Mouse (Mus musculus): ENCODE measurements around the gene Rbfox3. TPM values are rescaled to one million over a fixed set of nuclear protein-coding genes. Genes with fewer than 3 reads are reported as not detected.

Rbfox3 gene
- total RNA-seq, 2 experiments from 2014 or later = 0.09 TPM; not detected in 1

DNA sequence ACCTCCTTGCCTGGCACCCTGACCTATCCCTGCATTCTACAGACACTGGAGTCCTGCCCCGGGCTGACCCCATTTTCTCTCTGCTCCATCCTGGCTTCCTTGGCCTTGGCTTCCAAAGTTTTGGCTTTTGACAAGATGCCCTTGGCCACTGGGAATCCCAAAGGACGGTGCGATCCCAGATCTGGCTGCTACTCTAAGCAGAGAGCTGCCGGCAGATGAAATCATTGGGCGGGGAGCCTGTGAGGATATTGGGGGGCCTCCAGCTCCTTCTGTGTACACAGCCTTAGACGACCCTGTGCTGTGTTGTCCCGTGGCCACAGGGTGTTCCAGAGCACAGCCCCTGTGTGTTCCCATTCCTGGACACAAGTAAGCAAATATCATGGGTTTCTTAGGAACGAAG lies 463.0 kb downstream of the Rbfox3 start:
- peak; percentile 88 for DNase-seq (ENCODE audit: low spot score)

DNA sequence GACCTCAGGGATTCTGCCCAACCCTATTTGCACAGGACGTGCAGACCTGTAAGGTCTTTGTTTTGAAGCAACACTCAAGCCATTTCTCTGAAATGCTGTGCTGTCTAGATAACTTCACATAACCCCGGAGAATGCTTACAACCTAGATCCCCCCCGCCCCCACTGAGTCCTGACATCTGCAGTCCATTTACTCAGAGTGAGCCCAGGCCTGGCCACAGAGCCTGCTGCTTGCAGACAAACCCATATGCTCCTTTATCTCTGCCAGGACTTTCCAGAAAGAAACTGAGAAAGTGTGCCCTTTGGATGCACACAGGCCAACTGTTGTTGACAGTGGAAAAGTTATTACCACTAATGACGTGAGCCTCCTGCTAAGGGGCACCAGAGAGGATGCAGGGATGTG lies 464.1 kb downstream of the Rbfox3 start:
- DNase-seq (ENCODE audit: low spot score) = no peak

DNA sequence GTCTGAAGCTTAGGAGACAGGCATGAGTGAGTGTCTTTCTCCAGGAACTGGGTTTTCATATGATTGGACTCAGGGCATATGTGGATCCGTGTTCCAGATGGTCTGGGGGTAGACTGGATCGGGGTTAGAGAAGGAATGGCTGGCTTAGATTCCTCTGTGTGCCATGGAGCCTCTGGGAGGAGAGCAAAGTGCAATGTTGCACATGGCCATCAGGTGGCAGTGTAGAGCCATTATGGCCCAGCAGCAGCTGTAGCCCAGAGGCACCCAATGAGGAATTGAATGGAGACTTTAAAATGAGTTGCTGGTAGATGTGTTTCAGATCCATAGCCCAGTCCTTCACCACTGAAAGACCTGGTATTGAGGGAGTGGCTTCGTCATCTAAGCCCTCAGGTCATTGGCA lies 465.6 kb downstream of the Rbfox3 start:
- peak; percentile 72 for DNase-seq (ENCODE audit: low spot score)

DNA sequence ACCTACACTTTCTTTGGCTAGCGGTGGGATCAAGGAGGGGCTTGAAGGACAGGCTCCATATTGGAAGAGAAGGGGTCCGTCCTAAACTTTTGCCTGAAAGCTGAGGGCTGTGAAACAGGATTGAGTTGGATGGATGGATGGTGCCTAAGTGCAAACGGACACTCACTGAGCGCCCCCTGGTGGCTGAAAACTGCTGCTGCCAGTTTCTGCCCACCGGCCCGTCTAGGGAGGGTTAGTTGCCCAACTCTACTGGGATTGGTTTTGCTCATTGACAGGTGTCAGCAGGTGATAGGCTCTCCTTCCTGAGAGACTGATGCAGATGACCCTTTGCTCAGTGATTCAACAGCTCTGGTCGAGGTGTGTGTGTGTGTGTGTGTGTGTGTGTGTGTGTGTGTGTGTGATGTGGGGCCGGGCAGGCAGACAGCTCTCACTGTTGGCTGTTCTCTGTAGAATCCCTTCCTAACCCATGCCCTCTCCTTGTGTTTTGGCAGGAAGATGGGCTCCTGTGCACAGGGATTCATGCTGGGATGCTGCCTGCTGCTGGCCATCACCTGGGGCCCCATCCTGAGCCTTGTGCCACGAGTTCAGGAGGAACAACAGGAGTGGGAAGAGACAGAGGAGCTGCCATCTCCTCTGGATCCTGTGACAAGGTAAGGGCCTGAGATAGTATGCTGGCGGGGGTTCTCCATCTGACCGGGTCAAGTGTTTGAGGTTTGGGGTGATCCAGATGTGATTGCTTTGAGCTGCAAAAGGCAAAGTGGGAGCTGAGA lies 468.0 kb downstream of the Rbfox3 start:
- peak; percentile 70 for DNase-seq (ENCODE audit: low spot score)

DNA sequence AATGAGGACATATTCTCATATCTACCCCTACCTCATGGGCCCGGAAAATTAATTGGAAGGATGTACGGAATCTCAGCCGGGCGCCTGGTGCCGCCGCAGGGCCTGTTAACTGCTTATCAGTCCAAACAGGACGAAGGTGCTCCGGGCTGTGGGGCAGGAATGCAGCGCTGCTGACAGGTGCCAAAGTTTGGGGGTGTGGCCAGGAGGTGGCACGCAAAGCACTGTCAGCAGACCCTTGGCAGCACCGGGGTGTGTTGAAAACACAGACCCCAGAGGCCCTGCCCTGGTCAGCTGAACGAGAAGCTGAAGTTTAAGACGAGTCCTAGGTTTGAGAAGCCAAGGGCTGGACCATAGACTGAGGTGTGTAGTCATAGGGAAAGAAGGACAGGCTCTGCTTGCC lies 468.7 kb downstream of the Rbfox3 start:
- no peak for DNase-seq (ENCODE audit: low spot score)

Small RNAs within 50 kb of the gene (microRNA-seq; reads per million reads assigned to microRNA genes)
- gene Gm25040 = not detected

Other genes starting within 250 kb of the Rbfox3 start
- not detected for gene Enpp7, start 76.6 kb upstream of the Rbfox3 start, total RNA-seq (2021)
- 1 to 10 TPM in 1 of 2 experiments, under 1 TPM in 1; 0.85 to 1.0 TPM for gene Cbx2, start 111.4 kb upstream of the Rbfox3 start, total RNA-seq (2021)
- gene Cbx8, start 129.4 kb upstream of the Rbfox3 start, total RNA-seq (2021) = 1 to 10 TPM; 2.6 to 3.5 TPM
- gene Cbx4, start 174.6 kb upstream of the Rbfox3 start, total RNA-seq (2021) = 1 to 10 TPM; 1.6 to 2.5 TPM

Data from gastrocnemius, adult 18-20 months (tissue).